Mouse (Mus musculus): ENCODE data around the gene Rex2. TPM values are rescaled to one million over a fixed set of nuclear protein-coding genes. Genes with fewer than 3 reads are reported as not detected.

Gene Rex2
- polyA plus RNA-seq, 1 experiment from 2014 or later: not detected

Other genes with a start within 250 kb of the Rex2 start
- not detected in 2 replicates for gene Gm21411, start 112.3 kb upstream of the Rex2 start, polyA plus RNA-seq (2015; fragmentation: Nextera tagmentation; extraction: Ambion mirVana)
- not detected in 2 replicates for gene Zfp989, start 49.9 kb upstream of the Rex2 start, polyA plus RNA-seq (2015; fragmentation: Nextera tagmentation; extraction: Ambion mirVana)
- 3.3 and 5.7 TPM in 2 replicates for gene Zfp991, start 110.2 kb downstream of the Rex2 start, polyA plus RNA-seq (2015; fragmentation: Nextera tagmentation; extraction: Ambion mirVana)

All from midbrain, embryonic 13.5 days (tissue).